Mouse (Mus musculus): ENCODE results near the gene Lhfp. TPM values are rescaled to one million over a fixed set of nuclear protein-coding genes. Genes with fewer than 3 reads are reported as not detected.

The Lhfp gene
- polyA plus RNA-seq, 1 experiment from 2014 or later = 48.1 TPM

GRCm38 (mm10) chr3:53044682-53045299 lies 3.5 kb downstream of the Lhfp start:
- Histone ChIP-seq H3K4me2 (ENCODE audit: low read length) (peak overlapping the region; percentile 91), H3K36me3 (ENCODE audit: control insufficient read depth, insufficient read depth, low read length) (no peaks in the 10 kb centered on the region), H3K27me3 (ENCODE audit: control insufficient read depth, insufficient read depth, low read length) (no peaks in the 10 kb centered on the region), H3K4me3 (replicated peaks; ENCODE audit: low read depth, low read length) (peak overlapping the region; percentile 16; the same call in 1 of the 2 replicates), H3K9me3 (ENCODE audit: control insufficient read depth, low read length) (no peaks in the 10 kb centered on the region), H3K27ac (replicated peaks; ENCODE audit: low read depth, low read length) (no peak overlapping the region), H3K4me1 (ENCODE audit: control insufficient read depth, insufficient read depth, low read length) (0 out of 2 replicates have a peak, but pooled peaks cover 11% of the 10 kb centered on the region), H3K9ac (replicated peaks; ENCODE audit: low read length) (0 out of 2 replicates have a peak overlapping the region, but pooled peaks have one; percentile 4)
- 63% methylated on average over 11 of the region's 11 CpGs for WGBS
- ATAC-seq (ENCODE audit: low FRiP score, low TSS enrichment) (no peak), DNase-seq (peak; percentile 15)

GRCm38 (mm10) chr3:53045697-53046096 lies 4.4 kb downstream of the Lhfp start:
- DNase-seq (no peak), ATAC-seq (ENCODE audit: low FRiP score, low TSS enrichment) (no peak)
- 84% methylated on average over 4 of the region's 4 CpGs for WGBS
- Histone ChIP-seq H3K4me1 (ENCODE audit: control insufficient read depth, insufficient read depth, low read length) (0 out of 2 replicates have a peak, but pooled peaks cover 11% of the 10 kb centered on the region), H3K9me3 (ENCODE audit: control insufficient read depth, low read length) (no peaks in the 10 kb centered on the region), H3K27me3 (ENCODE audit: control insufficient read depth, insufficient read depth, low read length) (no peaks in the 10 kb centered on the region), H3K36me3 (ENCODE audit: control insufficient read depth, insufficient read depth, low read length) (no peaks in the 10 kb centered on the region), H3K4me2 (ENCODE audit: low read length) (no peak overlapping the region), H3K27ac (replicated peaks; ENCODE audit: low read depth, low read length) (no peak overlapping the region), H3K9ac (replicated peaks; ENCODE audit: low read length) (no peak overlapping the region), H3K4me3 (replicated peaks; ENCODE audit: low read depth, low read length) (no peak overlapping the region)

- DNase-seq (no peak), ATAC-seq (ENCODE audit: low FRiP score, low TSS enrichment) (no peak)
- H3K27ac ChIP-seq (replicated peaks; ENCODE audit: low read depth, low read length) = no peak overlapping the region
- H3K4me3 ChIP-seq (replicated peaks; ENCODE audit: low read depth, low read length) = no peak overlapping the region
- H3K27me3 ChIP-seq (ENCODE audit: control insufficient read depth, insufficient read depth, low read length) = no peaks in the 10 kb centered on the region
- 0 out of 2 replicates have a peak, but pooled peaks cover 11% of the 10 kb centered on the region for H3K4me1 ChIP-seq (ENCODE audit: control insufficient read depth, insufficient read depth, low read length)
- 91% methylated on average over 6 of the region's 6 CpGs for WGBS
- no peak overlapping the region; the same call in 1 of the 2 replicates for H3K4me2 ChIP-seq (ENCODE audit: low read length)
- H3K36me3 ChIP-seq (ENCODE audit: control insufficient read depth, insufficient read depth, low read length) = no peaks in the 10 kb centered on the region
- no peak overlapping the region for H3K9ac ChIP-seq (replicated peaks; ENCODE audit: low read length)
- H3K9me3 ChIP-seq (ENCODE audit: control insufficient read depth, low read length) = no peaks in the 10 kb centered on the region
Observed at GRCm38 (mm10) chr3:53046371-53046770, 5.0 kb downstream of the Lhfp start.

- H3K4me2 ChIP-seq (ENCODE audit: low read length) = 0 out of 2 replicates have a peak overlapping the region, but pooled peaks have one; percentile 11
- no peak overlapping the region for H3K4me3 ChIP-seq (replicated peaks; ENCODE audit: low read depth, low read length)
- no peaks in the 10 kb centered on the region for H3K4me1 ChIP-seq (ENCODE audit: control insufficient read depth, insufficient read depth, low read length)
- no peaks in the 10 kb centered on the region for H3K36me3 ChIP-seq (ENCODE audit: control insufficient read depth, insufficient read depth, low read length)
- no peak overlapping the region for H3K27ac ChIP-seq (replicated peaks; ENCODE audit: low read depth, low read length)
- DNase-seq = peak; percentile 20
- no peaks in the 10 kb centered on the region for H3K27me3 ChIP-seq (ENCODE audit: control insufficient read depth, insufficient read depth, low read length)
- H3K9ac ChIP-seq (replicated peaks; ENCODE audit: low read length) = no peak overlapping the region
- no peak for ATAC-seq (ENCODE audit: low FRiP score, low TSS enrichment)
- 16% methylated on average over 8 of the region's 8 CpGs for WGBS
- H3K9me3 ChIP-seq (ENCODE audit: control insufficient read depth, low read length) = no peaks in the 10 kb centered on the region
Observed at GRCm38 (mm10) chr3:53052385-53052784, 11.1 kb downstream of the Lhfp start.

GRCm38 (mm10) chr3:53056430-53056829 lies 15.1 kb downstream of the Lhfp start:
- Histone ChIP-seq H3K27ac (replicated peaks; ENCODE audit: low read depth, low read length) (no peak overlapping the region), H3K36me3 (ENCODE audit: control insufficient read depth, insufficient read depth, low read length) (no peaks in the 10 kb centered on the region), H3K4me3 (replicated peaks; ENCODE audit: low read depth, low read length) (no peak overlapping the region), H3K9ac (replicated peaks; ENCODE audit: low read length) (no peak overlapping the region), H3K9me3 (ENCODE audit: control insufficient read depth, low read length) (no peaks in the 10 kb centered on the region), H3K27me3 (ENCODE audit: control insufficient read depth, insufficient read depth, low read length) (no peaks in the 10 kb centered on the region), H3K4me2 (ENCODE audit: low read length) (no peak overlapping the region), H3K4me1 (ENCODE audit: control insufficient read depth, insufficient read depth, low read length) (no peaks in the 10 kb centered on the region)
- WGBS = 93% methylated on average over 10 of the region's 10 CpGs
- no peak for ATAC-seq (ENCODE audit: low FRiP score, low TSS enrichment)
- DNase-seq = no peak

GRCm38 (mm10) chr3:53059959-53060358 lies 18.6 kb downstream of the Lhfp start:
- no peaks in the 10 kb centered on the region for H3K27me3 ChIP-seq (ENCODE audit: control insufficient read depth, insufficient read depth, low read length)
- H3K36me3 ChIP-seq (ENCODE audit: control insufficient read depth, insufficient read depth, low read length) = no peaks in the 10 kb centered on the region
- WGBS = 87% methylated on average over 2 of the region's 2 CpGs
- H3K9me3 ChIP-seq (ENCODE audit: control insufficient read depth, low read length) = no peaks in the 10 kb centered on the region
- DNase-seq (no peak), ATAC-seq (ENCODE audit: low FRiP score, low TSS enrichment) (no peak)
- no peak overlapping the region for H3K9ac ChIP-seq (replicated peaks; ENCODE audit: low read length)
- no peak overlapping the region for H3K4me2 ChIP-seq (ENCODE audit: low read length)
- H3K4me3 ChIP-seq (replicated peaks; ENCODE audit: low read depth, low read length) = no peak overlapping the region
- H3K27ac ChIP-seq (replicated peaks; ENCODE audit: low read depth, low read length) = no peak overlapping the region
- H3K4me1 ChIP-seq (ENCODE audit: control insufficient read depth, insufficient read depth, low read length) = no peaks in the 10 kb centered on the region

- ATAC-seq (ENCODE audit: low FRiP score, low TSS enrichment) (no peak), DNase-seq (no peak)
- 0 out of 2 replicates have a peak overlapping the region, but pooled peaks have one; percentile 9 for H3K9ac ChIP-seq (replicated peaks; ENCODE audit: low read length)
- H3K4me1 ChIP-seq (ENCODE audit: control insufficient read depth, insufficient read depth, low read length) = no peaks in the 10 kb centered on the region
- H3K27ac ChIP-seq (replicated peaks; ENCODE audit: low read depth, low read length) = no peak overlapping the region
- no peaks in the 10 kb centered on the region for H3K36me3 ChIP-seq (ENCODE audit: control insufficient read depth, insufficient read depth, low read length)
- H3K27me3 ChIP-seq (ENCODE audit: control insufficient read depth, insufficient read depth, low read length) = no peaks in the 10 kb centered on the region
- H3K4me3 ChIP-seq (replicated peaks; ENCODE audit: low read depth, low read length) = no peak overlapping the region
- no peaks in the 10 kb centered on the region for H3K9me3 ChIP-seq (ENCODE audit: control insufficient read depth, low read length)
- 64% methylated on average over 13 of the region's 13 CpGs for WGBS
- no peak overlapping the region for H3K4me2 ChIP-seq (ENCODE audit: low read length)
Observed at GRCm38 (mm10) chr3:53063423-53064147, 22.3 kb downstream of the Lhfp start.

- Histone ChIP-seq H3K9ac (replicated peaks; ENCODE audit: low read length) (no peak overlapping the region), H3K36me3 (ENCODE audit: control insufficient read depth, insufficient read depth, low read length) (no peaks in the 10 kb centered on the region), H3K9me3 (ENCODE audit: control insufficient read depth, low read length) (no peaks in the 10 kb centered on the region), H3K27ac (replicated peaks; ENCODE audit: low read depth, low read length) (no peak overlapping the region), H3K27me3 (ENCODE audit: control insufficient read depth, insufficient read depth, low read length) (no peaks in the 10 kb centered on the region), H3K4me3 (replicated peaks; ENCODE audit: low read depth, low read length) (no peak overlapping the region), H3K4me2 (ENCODE audit: low read length) (no peak overlapping the region), H3K4me1 (ENCODE audit: control insufficient read depth, insufficient read depth, low read length) (no peaks in the 10 kb centered on the region)
- ATAC-seq (ENCODE audit: low FRiP score, low TSS enrichment) (no peak), DNase-seq (no peak)
- WGBS = 87% methylated on average over 13 of the region's 13 CpGs
Observed at GRCm38 (mm10) chr3:53065267-53066094, 24.2 kb downstream of the Lhfp start.

Data from midbrain, embryonic 14.5 days (tissue).